Mouse (Mus musculus) embryonic facial prominence, embryonic 11.5 days (tissue): ENCODE results near the gene Kif3c. TPM values are rescaled to one million over a fixed set of nuclear protein-coding genes. Genes with fewer than 3 reads are reported as not detected.

Experiments
- ATAC-seq: fragments of 200-750 bp; cut with Nextera tagmentation; replicated peaks from 2 replicates; pipeline ENCODE4 v1.8.0; 2017; ENCODE audit warnings: low read depth; ENCODE audit not compliant: insufficient number of reproducible peaks, low FRiP score, low TSS enrichment
- DNase-seq: peaks from one replicate; pipeline ENCODE4 v3.0.0-alpha.2; 2015; ENCODE audit warnings: low spot score
- H3K27ac ChIP-seq: fragments of 300-500 bp; sonication (generic); replicated peaks from 2 replicates; pipeline ENCODE4 v1.5.1; 2014; ENCODE audit warnings: mild to moderate bottlenecking, low read depth, low read length, control low read depth
- H3K27me3 ChIP-seq: fragments of 300-500 bp; sonication (generic); 2 replicates; pipeline ENCODE4 v1.6.1; 2014; ENCODE audit warnings: mild to moderate bottlenecking, low read length, moderate library complexity, mixed read lengths; ENCODE audit not compliant: control insufficient read depth, insufficient read depth
- H3K36me3 ChIP-seq: fragments of 300-500 bp; sonication (generic); replicated peaks from 2 replicates; pipeline ENCODE4 v1.6.1; 2014; ENCODE audit warnings: low read depth, mild to moderate bottlenecking, low read length, moderate library complexity, mixed read lengths; ENCODE audit not compliant: control insufficient read depth, insufficient read depth
- H3K4me1 ChIP-seq: fragments of 300-500 bp; sonication (generic); 2 replicates; pipeline ENCODE4 v1.6.1; 2014; ENCODE audit warnings: low read length, mixed read lengths; ENCODE audit not compliant: control insufficient read depth, insufficient read depth
- H3K4me2 ChIP-seq: fragments of 300-500 bp; sonication (generic); 2 replicates; pipeline ENCODE4 v1.6.1; 2014; ENCODE audit warnings: low read depth, mild to moderate bottlenecking, control low read depth, low read length, moderate library complexity
- H3K4me3 ChIP-seq: fragments of 300-500 bp; sonication (generic); 2 replicates; pipeline ENCODE4 v1.5.1; 2014; ENCODE audit warnings: low read depth, low read length, control low read depth
- H3K9ac ChIP-seq: fragments of 300-500 bp; sonication (generic); replicated peaks from 2 replicates; pipeline ENCODE4 v1.6.1; 2014; ENCODE audit warnings: mild to moderate bottlenecking, control low read depth, low read length
- H3K9me3 ChIP-seq: fragments of 300-500 bp; sonication (generic); replicated peaks from 2 replicates; pipeline ENCODE4 v1.6.1; 2016; ENCODE audit warnings: mild to moderate bottlenecking, low read length, inconsistent platforms, mixed read lengths; ENCODE audit not compliant: control insufficient read depth
- WGBS: fragments of 180-500 bp; shearing (Covaris S2); extraction: QIAGEN DNeasy Blood & Tissue Kit; methylation state at CpG from one replicate; pipeline ENCODE4 v1.1.7; 2014; 5-methylcytosine and 5-hydroxymethylcytosine counted together
- polyA plus RNA-seq: library from polyadenylated mRNA; unstranded; fragments of >200 nt; fragmentation: Nextera tagmentation; extraction: Ambion mirVana; gene quantifications from 2 replicates; pipeline ENCODE4 v1.2.1, GENCODE M21; 2014

Kif3c gene
- polyA plus RNA-seq, 1 experiment from 2014 or later: 16.1 TPM

DNA sequence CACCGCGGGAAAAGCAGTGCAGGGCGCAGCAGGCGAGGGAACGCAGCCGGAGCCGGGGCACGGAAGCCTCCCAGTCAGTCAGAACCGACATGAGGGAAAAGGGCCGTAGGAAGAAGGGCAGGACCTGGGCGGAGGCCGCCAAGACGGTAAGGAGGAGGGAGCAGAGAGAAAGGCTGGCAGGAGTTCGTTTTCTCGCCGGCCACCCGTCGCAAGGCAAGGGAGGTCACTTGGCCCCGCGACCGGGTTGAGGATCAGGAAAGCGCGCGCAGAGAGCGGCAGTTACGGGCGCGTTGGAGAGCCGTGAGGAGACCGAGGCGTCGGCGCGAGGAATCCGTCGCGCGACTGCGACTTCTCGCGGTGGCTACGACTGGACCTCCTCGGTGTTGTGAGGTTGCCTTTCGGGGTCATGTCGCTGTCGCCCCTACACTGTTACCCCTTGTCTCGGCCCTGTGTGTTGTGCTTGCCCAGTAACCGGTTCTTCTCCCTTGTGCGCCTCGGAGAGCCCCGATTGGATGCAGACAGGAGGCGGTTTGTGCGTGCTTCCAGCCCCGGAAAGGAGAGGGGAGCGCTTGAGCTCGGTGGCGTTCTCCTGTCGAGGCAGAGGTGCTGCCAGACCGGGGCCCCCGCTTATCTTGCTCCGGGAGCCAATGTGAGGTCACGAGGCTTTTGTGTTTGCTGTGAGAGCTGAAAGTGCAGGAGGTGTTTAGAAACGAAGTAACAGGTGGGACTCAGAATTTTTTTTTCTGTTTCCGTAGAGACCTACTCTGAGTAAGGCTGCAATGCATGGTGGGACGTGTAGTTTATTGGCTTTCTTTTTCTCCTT is 62.3 kb downstream of the Kif3c start:
- Histone ChIP-seq H3K4me1 (no peaks in the 10 kb centered on the region), H3K27me3 (no peaks in the 10 kb centered on the region), H3K9me3 (no peaks in the 10 kb centered on the region), H3K27ac (peak overlapping the region; percentile 87), H3K4me3 (peak overlapping the region; percentile 87), H3K9ac (peak overlapping the region; percentile 85), H3K4me2 (peak overlapping the region; percentile 67), H3K36me3 (no peaks in the 10 kb centered on the region)
- peak; percentile 80 for DNase-seq
- ATAC-seq: peak; percentile 60
- WGBS: under 1% methylated on average over 57 of the region's 65 CpGs

DNA sequence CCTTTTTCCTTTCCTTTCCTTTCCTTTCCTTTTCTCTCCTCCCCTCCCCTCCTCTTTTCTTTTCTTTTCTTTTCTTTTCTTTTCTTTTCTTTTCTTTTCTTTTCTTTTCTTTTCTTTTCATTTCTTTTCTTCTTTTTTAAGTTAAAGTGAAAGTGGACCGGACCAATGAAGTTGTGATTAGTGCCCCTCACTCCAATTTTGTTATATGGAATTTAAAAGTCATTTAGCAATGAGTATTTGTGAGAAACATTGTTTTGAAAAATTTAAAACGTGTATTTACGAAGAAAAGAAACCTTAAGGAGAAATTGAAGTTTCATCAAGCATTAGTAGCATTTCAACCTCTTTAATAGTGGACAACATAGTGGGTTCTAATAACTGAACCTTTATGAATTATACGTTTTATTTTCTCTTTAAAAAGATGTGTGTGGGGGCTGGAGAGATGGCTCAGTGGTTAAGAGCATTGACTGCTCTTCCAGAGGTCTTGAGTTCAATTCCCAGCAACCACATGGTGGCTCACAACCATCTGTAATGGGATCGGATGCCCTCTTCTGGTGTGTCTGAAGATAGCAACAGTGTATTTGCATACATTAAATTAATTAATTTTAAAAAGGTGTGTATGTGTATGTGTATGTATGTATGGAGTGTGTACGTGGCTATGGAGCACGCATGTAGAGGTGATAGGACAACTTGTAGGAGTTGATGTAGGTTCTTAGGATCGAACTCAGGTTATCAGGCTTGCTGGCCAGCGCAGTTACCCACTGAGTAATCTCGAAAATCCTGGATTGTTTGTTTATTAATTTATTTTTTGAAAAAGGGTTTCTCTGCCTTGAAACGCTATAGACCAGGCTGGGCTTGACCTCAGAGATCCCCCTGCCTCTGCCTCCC is 63.2 kb downstream of the Kif3c start:
- H3K27me3 ChIP-seq: no peaks in the 10 kb centered on the region
- ATAC-seq (no peak), DNase-seq (no peak)
- no peak overlapping the region for H3K4me2 ChIP-seq
- H3K27ac ChIP-seq: no peak overlapping the region
- peak overlapping the region; percentile 87 for H3K4me3 ChIP-seq
- H3K9ac ChIP-seq: no peak overlapping the region
- no peaks in the 10 kb centered on the region for H3K4me1 ChIP-seq
- H3K9me3 ChIP-seq: no peaks in the 10 kb centered on the region
- no peaks in the 10 kb centered on the region for H3K36me3 ChIP-seq
- WGBS: 68% methylated on average over 11 of the region's 11 CpGs

DNA sequence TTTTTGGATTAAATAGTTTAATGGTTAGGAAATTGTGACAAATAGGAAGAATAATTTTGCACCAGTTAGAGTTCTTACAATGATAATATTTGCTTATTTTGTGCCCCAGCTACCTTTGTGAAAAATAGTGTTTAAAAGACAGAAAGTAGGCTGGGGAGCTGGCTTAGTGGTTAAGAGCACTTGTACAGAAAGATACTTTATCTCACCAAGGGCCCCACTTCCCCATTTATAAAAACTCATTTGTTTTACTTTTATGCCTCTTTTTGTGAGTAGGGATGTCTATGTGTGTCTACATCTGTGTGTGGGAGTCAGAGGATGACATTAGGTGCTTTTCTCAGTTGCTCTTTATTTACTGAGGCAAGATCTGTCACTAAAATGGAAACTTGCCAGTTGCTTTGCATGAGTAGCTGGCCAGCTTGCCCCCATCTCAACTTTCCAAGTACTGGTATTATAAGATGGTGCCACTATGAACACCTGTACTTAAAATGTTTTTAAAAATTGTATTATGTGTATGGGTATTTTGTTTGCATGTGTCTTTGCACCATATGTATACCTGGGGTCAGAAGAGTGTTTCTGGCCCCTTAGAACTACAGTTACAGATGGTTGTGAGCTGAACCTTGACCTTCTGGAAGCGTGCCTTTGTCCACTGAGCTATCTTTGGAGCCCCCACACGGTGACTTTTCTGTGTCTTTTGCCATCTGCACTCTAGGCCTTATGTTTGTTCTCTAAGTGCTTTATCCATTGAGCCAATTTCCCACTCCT is 64.9 kb downstream of the Kif3c start:
- Histone ChIP-seq H3K27me3 (no peaks in the 10 kb centered on the region), H3K9me3 (no peaks in the 10 kb centered on the region), H3K36me3 (no peaks in the 10 kb centered on the region), H3K4me2 (no peak overlapping the region), H3K27ac (no peak overlapping the region), H3K4me3 (no peak overlapping the region), H3K4me1 (no peaks in the 10 kb centered on the region), H3K9ac (no peak overlapping the region)
- WGBS: 84% methylated on average over 2 of the region's 2 CpGs
- DNase-seq (no peak), ATAC-seq (no peak)

DNA sequence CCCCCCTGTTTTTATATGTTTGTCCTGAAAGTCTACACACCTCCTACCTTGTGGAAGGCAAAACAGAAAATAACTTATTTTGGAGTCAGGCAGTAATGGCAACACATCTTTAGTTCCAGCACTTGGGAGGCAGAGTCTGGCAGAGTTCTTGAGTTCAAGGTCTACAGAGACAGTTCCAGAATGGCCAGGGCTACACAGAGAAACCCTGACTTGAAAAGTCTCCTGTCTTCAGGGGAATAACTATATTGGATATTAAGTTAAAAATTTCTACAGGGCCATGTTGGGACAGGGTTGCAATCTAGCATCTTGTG is 65.5 kb downstream of the Kif3c start:
- Histone ChIP-seq H3K4me1 (no peaks in the 10 kb centered on the region), H3K36me3 (no peaks in the 10 kb centered on the region), H3K9me3 (no peaks in the 10 kb centered on the region), H3K9ac (no peak overlapping the region), H3K27me3 (no peaks in the 10 kb centered on the region), H3K4me2 (no peak overlapping the region), H3K27ac (no peak overlapping the region), H3K4me3 (no peak overlapping the region)
- DNase-seq (no peak), ATAC-seq (no peak)

DNA sequence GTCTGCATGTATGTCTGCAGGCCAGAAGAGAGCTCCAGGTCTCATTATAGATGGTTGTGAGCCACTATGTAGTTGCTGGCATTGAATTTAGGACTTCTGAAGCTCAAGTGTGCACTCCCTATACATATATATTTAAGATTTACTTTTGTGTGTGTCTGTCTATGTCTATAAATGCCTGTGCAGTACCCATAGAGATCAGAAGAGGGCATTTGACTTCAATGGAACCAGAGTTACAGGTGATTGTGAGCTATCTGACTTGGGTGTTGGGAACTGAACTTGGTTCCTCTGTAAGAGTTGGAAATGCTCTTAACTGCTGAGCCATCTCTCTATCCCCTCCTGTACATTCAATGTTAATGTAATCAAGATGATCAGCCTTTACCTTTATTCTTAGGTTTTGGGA is 66.1 kb downstream of the Kif3c start:
- Histone ChIP-seq H3K9me3 (no peaks in the 10 kb centered on the region), H3K9ac (no peak overlapping the region), H3K4me2 (no peak overlapping the region), H3K27me3 (no peaks in the 10 kb centered on the region), H3K4me1 (no peaks in the 10 kb centered on the region), H3K27ac (no peak overlapping the region), H3K36me3 (no peaks in the 10 kb centered on the region), H3K4me3 (no peak overlapping the region)
- DNase-seq (no peak), ATAC-seq (no peak)

DNA sequence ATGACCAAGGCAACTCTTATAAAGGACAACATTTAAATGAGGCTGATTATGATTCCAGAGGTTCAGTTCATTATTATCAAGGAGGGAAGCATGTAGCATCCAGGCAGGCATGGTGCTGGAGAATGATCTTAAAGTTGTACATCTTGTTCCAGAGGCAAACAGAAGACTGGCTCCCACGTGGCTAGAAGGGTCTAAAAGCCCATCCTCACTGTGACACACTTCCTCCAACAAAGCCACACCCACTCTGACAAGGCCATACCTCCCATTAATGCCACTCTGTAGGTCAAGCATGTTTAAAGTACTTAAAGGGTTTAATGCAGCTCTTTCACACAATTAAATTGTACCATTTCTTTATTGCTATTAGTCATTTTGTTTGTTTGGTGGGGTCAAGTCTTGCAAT is 68.8 kb downstream of the Kif3c start:
- Histone ChIP-seq H3K4me1 (no peaks in the 10 kb centered on the region), H3K27me3 (no peaks in the 10 kb centered on the region), H3K4me2 (no peak overlapping the region), H3K27ac (no peak overlapping the region), H3K9ac (no peak overlapping the region), H3K9me3 (no peaks in the 10 kb centered on the region), H3K36me3 (no peaks in the 10 kb centered on the region), H3K4me3 (no peak overlapping the region)
- WGBS: 67% methylated on average over 1 of the region's 1 CpGs
- no peak for ATAC-seq
- no peak for DNase-seq

DNA sequence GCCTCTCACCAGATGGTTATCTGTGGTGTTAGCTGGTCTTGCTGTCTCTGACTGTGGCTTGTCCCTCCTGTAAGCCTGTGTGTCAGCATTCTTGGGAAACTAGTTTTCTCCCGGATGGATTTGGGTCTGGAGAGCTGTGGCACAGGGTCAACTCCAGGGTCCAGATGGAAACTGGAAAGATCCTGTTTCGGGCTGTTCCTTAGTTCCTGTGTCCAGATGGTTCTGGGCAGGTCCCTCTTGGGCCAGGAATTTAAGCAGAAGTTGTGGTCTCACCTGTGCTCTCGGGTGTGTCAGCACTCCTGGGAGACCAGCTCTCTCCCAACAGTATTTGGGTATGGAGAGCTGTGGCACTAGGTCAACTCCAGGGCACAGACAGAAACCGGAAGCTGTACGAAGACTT is 71.5 kb downstream of the Kif3c start:
- Histone ChIP-seq H3K4me1 (no peaks in the 10 kb centered on the region), H3K27me3 (no peaks in the 10 kb centered on the region), H3K36me3 (no peaks in the 10 kb centered on the region), H3K27ac (no peak overlapping the region), H3K9me3 (no peaks in the 10 kb centered on the region), H3K4me3 (no peak overlapping the region), H3K4me2 (no peak overlapping the region), H3K9ac (no peak overlapping the region)
- DNase-seq (no peak), ATAC-seq (no peak)
- WGBS: 86% methylated on average over 5 of the region's 5 CpGs
